Mouse (Mus musculus): ENCODE results near the gene Vmn1r66.
"Not testable (repeated sequence)": the region's sequence is repeated elsewhere in the genome, so short reads cannot be mapped to it uniquely, and the experiment has no call there.

Gene Vmn1r66

GRCm38 (mm10) chr7:10277906-10278305, at the start of gene Vmn1r66:
Gene Vmn1r66, minus strand, starts transcription at chr7:10278006.
- no peak for DNase-seq

- not testable (repeated sequence) for DNase-seq
Measured at GRCm38 (mm10) chr7:10325462-10325861, 47.7 kb upstream of the Vmn1r66 start.

- DNase-seq = no peak
Measured at GRCm38 (mm10) chr7:10252075-10252474, 25.7 kb downstream of the Vmn1r66 start.

GRCm38 (mm10) chr7:10249146-10249545, 28.7 kb downstream of the Vmn1r66 start:
- no peak for DNase-seq
